Mouse (Mus musculus) limb, embryonic 10.5 days (tissue): ENCODE data around the gene Gm44805. TPM values are rescaled to one million over a fixed set of nuclear protein-coding genes. Genes with fewer than 3 reads are reported as not detected.

Experiments used
- DNase-seq: peaks from one replicate; pipeline ENCODE4 v3.0.0-alpha.2; 2017; ENCODE audit warnings: low spot score
- H3K27ac ChIP-seq: fragments of 300-500 bp; sonication (generic); 2 replicates; pipeline ENCODE4 v1.5.1; 2016; ENCODE audit warnings: mild to moderate bottlenecking
- H3K27me3 ChIP-seq: fragments of 300-500 bp; sonication (generic); 2 replicates; pipeline ENCODE4 v1.6.1; 2016; ENCODE audit warnings: low read depth, mild to moderate bottlenecking; ENCODE audit not compliant: poor library complexity, severe bottlenecking
- H3K36me3 ChIP-seq: fragments of 300-500 bp; sonication (generic); 2 replicates; pipeline ENCODE4 v1.6.1; 2016; ENCODE audit warnings: mild to moderate bottlenecking, moderate library complexity
- H3K4me1 ChIP-seq: fragments of 300-500 bp; sonication (generic); 2 replicates; pipeline ENCODE4 v1.6.1; 2016
- H3K4me3 ChIP-seq: fragments of 300-500 bp; sonication (generic); 2 replicates; pipeline ENCODE4 v1.5.1; 2016; ENCODE audit warnings: mild to moderate bottlenecking, moderate library complexity
- H3K9me3 ChIP-seq: fragments of 300-500 bp; sonication (generic); replicated peaks from 2 replicates; pipeline ENCODE4 v1.6.1; 2016; ENCODE audit warnings: mild to moderate bottlenecking
- WGBS: fragments of 180-500 bp; shearing (Covaris S2); methylation state at CpG from one replicate; pipeline ENCODE4 v1.1.7; 2016; 5-methylcytosine and 5-hydroxymethylcytosine counted together
- polyA plus RNA-seq: library from polyadenylated mRNA; unstranded; fragments of >200 nt; fragmentation: Nextera tagmentation; extraction: Ambion mirVana; gene quantifications from 2 replicates; pipeline ENCODE4 v1.2.1, GENCODE M21; 2016

Gm44805 gene
- polyA plus RNA-seq, 1 experiment from 2014 or later, result not detected

DNA sequence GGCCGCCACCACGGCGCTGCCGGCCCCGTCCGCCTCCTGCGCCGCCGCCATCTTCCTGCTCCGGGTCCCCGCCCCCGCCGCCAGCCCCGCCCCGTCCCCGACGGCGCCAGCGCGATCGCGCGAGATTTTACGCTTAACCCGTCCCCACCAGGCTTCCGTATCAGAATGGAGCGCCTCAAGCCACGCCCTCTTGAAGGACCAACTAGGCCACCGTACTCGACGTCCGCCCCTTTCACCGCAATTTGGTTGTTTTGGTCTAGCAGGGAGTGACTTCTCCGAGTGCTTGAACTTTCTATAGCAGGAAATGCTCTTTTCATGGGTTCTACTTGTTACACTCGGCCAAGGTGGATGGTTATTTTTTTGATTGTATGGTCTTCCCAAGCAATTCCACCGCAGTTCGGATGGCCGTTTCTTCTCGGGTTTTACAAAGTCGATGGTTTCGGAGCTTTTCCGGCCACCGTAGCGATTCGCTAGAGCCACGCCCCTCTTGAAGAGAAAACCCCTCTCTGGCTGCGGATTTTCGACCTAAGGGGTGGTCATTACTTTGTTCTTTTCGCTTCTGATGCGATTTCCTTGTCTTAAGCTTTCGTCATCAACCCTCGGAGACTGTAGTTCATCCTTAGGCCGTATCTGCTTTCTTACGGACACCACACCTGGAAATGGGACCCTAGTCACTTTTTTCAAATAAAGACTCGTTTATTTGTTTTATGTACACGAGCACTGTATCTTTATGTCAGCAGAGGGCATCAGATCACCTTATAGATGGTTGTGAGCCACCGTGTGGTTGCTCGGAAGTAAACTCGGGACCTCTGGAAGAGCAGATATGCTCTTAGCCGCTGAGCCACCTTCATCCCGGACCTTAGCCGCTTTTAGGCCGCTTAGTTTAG is 16.0 kb downstream of the Gm44805 start, which contains the start of gene Clptm1:
Gene Clptm1 (minus strand): TSS at position 79 of the 887 bp plus-strand sequence.
- Histone ChIP-seq H3K36me3 (peaks cover 27% of the 10 kb centered on the region), H3K27me3 (no peaks in the 10 kb centered on the region), H3K4me1 (peaks cover 25% of the 10 kb centered on the region), H3K4me3 (peak within 1 kb of the TSS; percentile 100), H3K27ac (peak within 1 kb of the TSS; percentile 93), H3K9me3 (no peaks in the 10 kb centered on the region)
- DNase-seq, result peak; percentile 99
- under 1% methylated on average over 63 of the region's 63 CpGs for WGBS

DNA sequence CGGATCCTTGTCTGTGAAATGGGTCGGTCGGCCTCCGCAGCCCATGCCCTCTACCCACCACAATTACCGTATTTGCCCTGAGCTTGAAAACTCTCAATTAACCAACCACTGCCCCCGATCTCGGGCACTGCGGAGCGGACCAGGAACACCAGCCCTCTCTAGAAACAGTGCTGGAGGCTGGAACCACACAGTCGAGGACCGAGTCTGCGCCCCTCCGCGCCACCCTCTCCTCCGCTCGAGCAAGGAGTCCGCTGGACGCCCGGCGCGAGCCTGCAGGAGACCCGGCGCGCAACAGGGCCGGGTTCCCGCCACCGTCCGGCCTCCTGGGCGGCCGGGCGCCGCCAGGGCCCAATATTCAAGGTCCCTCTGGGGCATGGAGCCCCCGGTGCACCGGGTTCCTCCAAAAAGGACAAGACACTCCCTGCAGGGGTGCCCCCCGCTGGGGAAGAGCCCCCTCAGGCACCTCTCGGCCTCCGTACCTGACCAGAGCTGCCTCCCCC is 16.7 kb downstream of the Gm44805 start:
- H3K36me3 ChIP-seq, result peaks cover 34% of the 10 kb centered on the region
- peak overlapping the region; percentile 100 for H3K4me3 ChIP-seq
- no peaks in the 10 kb centered on the region for H3K9me3 ChIP-seq
- H3K27me3 ChIP-seq, result no peaks in the 10 kb centered on the region
- under 1% methylated on average over 37 of the region's 37 CpGs for WGBS
- H3K27ac ChIP-seq, result peak overlapping the region; percentile 93
- no peak for DNase-seq
- peaks cover 25% of the 10 kb centered on the region for H3K4me1 ChIP-seq

DNA sequence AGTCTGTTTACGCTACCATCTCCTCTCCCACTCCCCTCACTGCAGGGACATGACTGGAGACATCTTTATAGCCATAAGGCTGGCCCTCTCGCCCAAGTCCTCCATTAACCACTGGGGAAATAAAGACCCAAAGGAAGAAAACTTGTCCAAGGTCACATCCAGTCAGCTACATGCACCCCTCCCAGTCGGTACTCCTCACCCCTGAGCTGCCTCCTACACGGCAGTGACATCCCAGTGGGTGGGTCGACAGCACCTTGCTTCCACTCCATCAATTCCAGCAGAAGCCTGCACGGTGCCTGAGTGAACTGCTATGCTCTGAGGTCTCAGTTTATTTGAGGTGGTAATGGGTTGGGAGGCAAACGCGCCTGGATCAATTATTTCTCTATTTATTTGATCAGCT is 17.3 kb downstream of the Gm44805 start:
- DNase-seq, result no peak
- Histone ChIP-seq H3K27me3 (no peaks in the 10 kb centered on the region), H3K27ac (peak overlapping the region; percentile 93; the same call in 1 of the 2 replicates), H3K36me3 (peaks cover 39% of the 10 kb centered on the region), H3K4me3 (peak overlapping the region; percentile 100), H3K4me1 (peaks cover 20% of the 10 kb centered on the region), H3K9me3 (no peaks in the 10 kb centered on the region)
- WGBS, result 12% methylated on average over 8 of the region's 8 CpGs

DNA sequence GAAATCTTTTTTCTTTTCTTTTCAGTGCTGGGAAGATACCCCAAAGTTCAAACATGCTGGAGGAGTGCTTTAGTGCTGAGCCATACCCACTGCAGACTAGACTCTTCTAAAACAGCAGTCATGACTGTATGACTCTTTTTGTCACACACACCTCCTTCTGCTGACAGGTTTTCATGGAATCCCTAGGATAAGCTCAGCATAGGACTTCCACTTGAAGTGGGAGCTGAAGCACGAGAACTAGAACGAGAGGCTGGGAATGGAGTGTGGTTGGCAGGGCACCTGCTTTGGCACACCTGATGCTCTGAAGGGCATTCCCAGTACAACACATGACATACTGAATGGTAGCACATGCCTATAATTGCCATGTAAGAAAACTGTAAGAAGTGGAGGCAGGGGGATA is 28.6 kb downstream of the Gm44805 start:
- H3K4me1 ChIP-seq, result no peaks in the 10 kb centered on the region
- no peaks in the 10 kb centered on the region for H3K9me3 ChIP-seq
- WGBS, result 92% methylated on average over 2 of the region's 2 CpGs
- H3K36me3 ChIP-seq, result peaks cover 94% of the 10 kb centered on the region
- no peak overlapping the region for H3K27ac ChIP-seq
- H3K4me3 ChIP-seq, result no peak overlapping the region
- DNase-seq, result no peak
- H3K27me3 ChIP-seq, result no peaks in the 10 kb centered on the region

DNA sequence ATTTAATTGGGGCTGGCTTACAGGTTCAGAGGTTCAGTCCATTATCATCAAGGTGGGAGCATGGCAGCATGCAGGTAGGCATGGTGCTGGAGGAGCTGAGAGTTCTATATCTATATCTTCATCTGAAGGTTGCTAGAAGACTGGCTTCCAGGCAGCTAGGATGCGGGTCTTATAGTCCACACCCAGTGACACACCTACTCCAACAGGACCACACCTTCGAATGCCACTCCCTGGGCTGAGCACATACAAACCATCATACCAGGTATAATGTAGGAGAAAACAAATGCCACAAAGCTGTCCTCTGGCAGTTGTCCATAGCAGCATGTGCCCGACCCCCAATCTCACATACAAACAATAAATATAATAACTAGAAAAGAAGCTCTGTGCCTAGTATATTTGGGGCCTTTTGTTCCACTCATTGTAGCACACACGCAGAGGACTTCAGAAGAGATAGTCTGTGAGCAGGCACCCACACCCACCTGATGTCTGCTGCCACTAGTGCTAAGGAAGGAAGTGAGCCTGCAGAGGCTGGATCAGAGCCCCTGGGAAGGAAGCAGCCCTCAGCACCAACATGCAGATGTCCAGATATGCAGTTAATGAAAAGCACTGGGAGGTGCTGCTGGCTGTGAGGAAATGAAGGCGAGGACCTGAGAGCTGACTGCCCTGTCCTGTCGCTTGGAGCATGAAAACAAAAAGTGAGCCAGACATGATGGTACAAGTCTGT is 30.0 kb downstream of the Gm44805 start:
- 93% methylated on average over 6 of the region's 6 CpGs for WGBS
- H3K9me3 ChIP-seq, result no peaks in the 10 kb centered on the region

DNA sequence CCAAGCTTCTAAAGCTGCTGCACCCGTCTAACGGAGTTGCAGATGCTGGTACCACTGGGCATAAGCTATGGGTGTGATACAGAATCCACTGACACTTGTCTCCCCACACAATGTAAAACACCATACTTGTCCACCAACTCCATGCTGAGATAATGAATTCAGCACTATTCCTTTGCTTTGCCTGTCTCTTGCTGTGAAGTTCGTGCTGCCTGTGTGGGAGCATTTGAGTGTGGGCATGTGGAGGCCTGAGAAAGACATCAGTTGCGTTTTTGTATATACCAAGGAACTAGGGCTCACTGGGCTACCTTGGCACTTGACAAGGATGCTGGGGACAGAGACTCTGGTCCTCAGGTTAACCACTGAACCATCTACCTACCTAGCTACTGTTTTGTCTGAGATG is 40.0 kb downstream of the Gm44805 start:
- DNase-seq, result no peak
- Histone ChIP-seq H3K4me3 (no peak overlapping the region), H3K36me3 (peaks cover 99% of the 10 kb centered on the region), H3K27me3 (no peaks in the 10 kb centered on the region), H3K9me3 (no peaks in the 10 kb centered on the region), H3K27ac (no peak overlapping the region), H3K4me1 (no peaks in the 10 kb centered on the region)
- WGBS, result 94% methylated on average over 4 of the region's 4 CpGs

More for the DNA sequence above, 30.0 kb downstream of the Gm44805 start:
- H3K27me3 ChIP-seq, result no peaks in the 10 kb centered on the region
- no peaks in the 10 kb centered on the region for H3K4me1 ChIP-seq
- no peak for DNase-seq
- H3K36me3 ChIP-seq, result peaks cover 97% of the 10 kb centered on the region
- no peak overlapping the region for H3K4me3 ChIP-seq
- no peak overlapping the region for H3K27ac ChIP-seq

DNA sequence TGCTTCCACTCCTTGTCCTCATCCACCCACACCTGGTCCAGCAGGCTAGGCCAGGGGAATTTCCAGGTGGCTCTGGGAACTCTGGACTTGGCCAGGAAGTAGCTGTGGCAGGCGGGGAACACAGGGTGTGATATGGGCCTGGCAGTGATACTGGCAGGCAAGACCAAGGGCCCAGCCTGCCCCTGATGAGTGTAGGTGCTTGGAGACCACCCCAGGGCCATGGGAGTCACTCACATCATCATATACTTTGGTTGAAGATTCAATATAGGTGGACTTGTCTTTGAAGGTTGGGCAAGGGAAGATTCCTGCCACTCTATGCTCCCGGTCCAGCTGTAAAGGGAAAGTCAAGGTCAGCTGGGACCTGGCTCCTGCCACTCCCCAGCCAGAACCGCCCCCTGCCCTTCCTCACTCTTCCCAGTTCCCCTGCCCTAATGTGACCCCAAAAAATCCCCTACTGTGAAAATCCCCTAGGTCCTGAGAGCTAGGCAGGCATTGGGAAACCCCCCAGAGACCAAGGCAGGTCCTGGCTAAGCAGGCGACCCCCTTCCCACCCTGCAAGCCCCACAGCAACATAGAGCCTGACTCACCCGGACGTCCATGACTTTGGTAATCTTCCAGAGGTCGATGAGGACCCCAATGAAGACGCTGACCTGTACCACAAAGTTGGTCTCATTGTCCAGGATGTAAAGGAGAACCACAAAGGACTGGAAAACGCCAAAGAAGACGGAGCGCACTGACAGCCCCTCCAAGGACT is 46.0 kb downstream of the Gm44805 start:
- WGBS, result 91% methylated on average over 11 of the region's 11 CpGs

DNA sequence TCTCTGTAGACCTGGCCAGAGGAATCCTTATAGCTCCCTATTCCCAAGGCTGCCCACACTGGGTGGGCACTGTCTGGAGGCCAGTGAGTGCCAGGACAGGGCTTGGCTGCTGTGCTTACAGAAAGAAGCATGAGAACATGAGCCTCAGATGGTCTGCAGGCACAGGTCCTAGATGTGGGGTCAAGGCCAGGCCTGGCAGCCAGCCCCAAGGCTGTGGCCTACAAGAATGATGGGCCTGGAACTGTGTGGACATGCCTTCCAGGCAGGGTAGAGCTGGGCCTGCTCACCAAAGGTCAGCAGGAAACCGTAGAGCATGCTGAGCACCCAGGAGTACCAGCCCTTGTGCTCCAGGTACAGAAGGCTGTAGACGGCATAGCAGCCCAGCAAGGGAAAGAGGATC is 46.6 kb downstream of the Gm44805 start:
- Histone ChIP-seq H3K9me3 (no peaks in the 10 kb centered on the region), H3K27ac (no peak overlapping the region), H3K27me3 (no peaks in the 10 kb centered on the region), H3K4me1 (peaks cover 2% of the 10 kb centered on the region; the same call in 1 of the 2 replicates), H3K4me3 (no peak overlapping the region), H3K36me3 (peaks cover 80% of the 10 kb centered on the region)
- 100% methylated on average over 2 of the region's 2 CpGs for WGBS
- DNase-seq, result no peak

More for the DNA sequence above, 46.0 kb downstream of the Gm44805 start:
- no peaks in the 10 kb centered on the region for H3K27me3 ChIP-seq
- DNase-seq, result no peak
- H3K4me1 ChIP-seq, result no peaks in the 10 kb centered on the region
- no peak overlapping the region for H3K27ac ChIP-seq
- no peak overlapping the region for H3K4me3 ChIP-seq
- H3K36me3 ChIP-seq, result peaks cover 87% of the 10 kb centered on the region
- H3K9me3 ChIP-seq, result no peaks in the 10 kb centered on the region

DNA sequence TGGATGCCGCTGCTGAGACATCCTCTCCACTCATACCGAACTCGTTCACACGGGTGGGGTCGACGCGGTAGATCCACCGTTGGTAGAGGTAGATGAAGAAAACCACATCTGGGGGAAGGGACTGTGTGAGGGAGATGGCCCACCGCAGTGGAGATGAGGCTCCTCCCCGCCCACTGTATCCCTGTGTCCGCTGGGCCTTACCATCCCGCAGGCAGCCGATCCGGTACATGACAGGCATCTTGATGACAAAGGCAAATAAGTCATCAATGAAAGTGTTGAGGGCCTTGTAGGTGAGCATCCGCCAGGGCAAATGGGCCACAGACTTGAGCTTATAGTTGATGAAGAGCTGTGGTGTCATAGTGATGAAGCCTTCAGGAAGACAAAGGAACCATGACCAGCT is 47.4 kb downstream of the Gm44805 start:
- Histone ChIP-seq H3K27ac (no peak overlapping the region), H3K4me3 (no peak overlapping the region), H3K36me3 (peaks cover 73% of the 10 kb centered on the region), H3K27me3 (no peaks in the 10 kb centered on the region), H3K4me1 (peaks cover 8% of the 10 kb centered on the region), H3K9me3 (no peaks in the 10 kb centered on the region)
- no peak for DNase-seq
- 94% methylated on average over 15 of the region's 15 CpGs for WGBS

DNA sequence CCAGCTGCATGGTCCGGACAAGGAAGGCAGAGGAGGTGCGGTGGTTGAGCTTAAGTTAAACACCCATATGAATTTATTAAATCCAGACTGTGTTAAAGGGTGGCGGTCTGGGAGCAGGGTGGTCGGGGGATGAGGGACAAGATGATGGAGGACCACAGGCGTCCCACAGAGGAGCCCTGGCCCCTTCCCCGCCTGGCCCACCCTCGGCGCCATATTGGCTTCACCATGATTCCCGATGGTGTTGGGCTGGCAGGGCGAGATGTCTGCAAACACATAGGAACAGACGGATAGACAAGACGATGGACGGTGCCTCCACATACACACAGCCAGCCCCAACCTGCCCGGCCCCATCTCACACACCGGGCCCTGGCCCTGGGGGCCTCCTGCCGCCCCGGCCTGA is 48.0 kb downstream of the Gm44805 start:
- Histone ChIP-seq H3K27ac (no peak overlapping the region), H3K36me3 (peaks cover 66% of the 10 kb centered on the region), H3K4me3 (no peak overlapping the region), H3K27me3 (no peaks in the 10 kb centered on the region), H3K9me3 (no peaks in the 10 kb centered on the region), H3K4me1 (peaks cover 15% of the 10 kb centered on the region)
- WGBS, result 92% methylated on average over 17 of the region's 17 CpGs
- DNase-seq, result no peak

DNA sequence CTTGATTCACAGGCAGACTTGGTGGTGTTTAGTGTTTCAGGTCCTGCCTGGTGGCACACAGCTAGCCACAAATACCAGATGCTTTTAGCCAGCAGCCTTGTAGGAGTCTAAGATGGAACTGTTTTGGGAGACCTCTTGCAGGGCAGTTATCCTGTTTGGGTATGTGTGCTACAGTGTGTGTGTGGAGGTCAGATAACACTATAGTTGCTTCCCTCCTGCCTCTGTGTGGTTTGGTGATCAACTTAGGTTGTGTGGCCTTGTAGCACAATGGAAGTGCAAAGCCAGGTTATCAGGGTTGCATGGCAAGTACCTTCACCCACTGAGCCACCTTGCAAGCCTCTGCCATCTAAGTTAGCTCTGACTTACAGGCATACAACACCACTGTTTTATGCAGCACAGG is 48.5 kb downstream of the Gm44805 start:
- Histone ChIP-seq H3K27ac (no peak overlapping the region), H3K4me1 (peaks cover 16% of the 10 kb centered on the region), H3K36me3 (peaks cover 61% of the 10 kb centered on the region), H3K27me3 (no peaks in the 10 kb centered on the region), H3K4me3 (no peak overlapping the region), H3K9me3 (no peaks in the 10 kb centered on the region)
- DNase-seq, result no peak

DNA sequence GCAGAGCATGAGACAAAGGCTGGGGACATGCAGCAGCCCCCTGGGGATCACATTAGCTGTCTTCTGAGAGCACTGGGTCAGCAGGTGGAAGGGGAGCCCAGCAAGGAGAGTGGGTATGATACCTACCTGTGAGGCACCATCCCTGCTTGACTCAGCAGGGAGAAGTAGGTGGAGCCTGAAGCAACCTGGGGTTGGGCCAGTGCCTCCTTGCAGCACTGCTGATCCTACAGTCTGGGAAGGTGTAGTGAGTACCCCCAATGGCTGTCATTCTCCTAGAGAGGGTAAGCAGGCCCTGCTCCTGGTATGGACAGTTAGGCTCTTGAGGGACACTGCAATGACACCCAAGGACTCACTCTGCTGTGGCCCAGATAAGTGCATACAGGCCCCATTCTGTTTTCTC is 48.9 kb downstream of the Gm44805 start:
- H3K9me3 ChIP-seq, result no peaks in the 10 kb centered on the region
- no peak overlapping the region for H3K4me3 ChIP-seq
- DNase-seq, result no peak
- no peaks in the 10 kb centered on the region for H3K27me3 ChIP-seq
- peaks cover 16% of the 10 kb centered on the region for H3K4me1 ChIP-seq
- H3K36me3 ChIP-seq, result peaks cover 57% of the 10 kb centered on the region
- H3K27ac ChIP-seq, result no peak overlapping the region
